Mouse (Mus musculus) liver, adult 2 months (tissue): ENCODE results near the gene Them4. TPM values are rescaled to one million over a fixed set of nuclear protein-coding genes. Genes with fewer than 3 reads are reported as not detected.
A peak's percentile ranks its signal among the peaks of the same experiment; 100 is the strongest.

ENCODE experiments used
- DNase-seq: peaks from one replicate; pipeline ENCODE4 v3.0.0-alpha.2; 2011; ENCODE audit warnings: low read depth, low spot score; ENCODE audit errors: extremely low read depth
- H3K27ac ChIP-seq: fragments of 200-500 bp; replicated peaks from 2 replicates; pipeline ENCODE4 v1.5.1; 2012; ENCODE audit warnings: low read depth, mild to moderate bottlenecking, control low read depth, inconsistent platforms, low read length; ENCODE audit not compliant: insufficient read depth
- H3K27me3 ChIP-seq: fragments of 200-500 bp; 2 replicates; pipeline ENCODE4 v1.6.1; 2012; ENCODE audit warnings: mild to moderate bottlenecking, moderate library complexity, low read length, inconsistent platforms; ENCODE audit not compliant: control insufficient read depth, insufficient read depth
- H3K36me3 ChIP-seq: fragments of 200-500 bp; 2 replicates; pipeline ENCODE4 v1.6.1; 2012; ENCODE audit warnings: low read length, inconsistent platforms; ENCODE audit not compliant: control insufficient read depth, insufficient read depth
- H3K4me1 ChIP-seq: fragments of 200-500 bp; 2 replicates; pipeline ENCODE4 v1.6.1; 2011; ENCODE audit warnings: low read length; ENCODE audit not compliant: control insufficient read depth, insufficient read depth
- H3K4me3 ChIP-seq: fragments of 200-500 bp; 2 replicates; pipeline ENCODE4 v1.5.1; 2011; ENCODE audit warnings: low read depth, mild to moderate bottlenecking, control low read depth, low read length, moderate library complexity; ENCODE audit not compliant: insufficient read depth
- H3K79me2 ChIP-seq: fragments of 200-500 bp; 2 replicates; pipeline ENCODE4 v1.6.1; 2012; ENCODE audit warnings: inconsistent platforms, mild to moderate bottlenecking, low read length, moderate library complexity; ENCODE audit not compliant: control insufficient read depth, insufficient read depth
- H3K9ac ChIP-seq: fragments of 200-500 bp; 2 replicates; pipeline ENCODE4 v1.6.1; 2012; ENCODE audit warnings: low read depth, mild to moderate bottlenecking, control low read depth, inconsistent platforms, low read length
- CTCF ChIP-seq: fragments of 200-500 bp; IDR thresholded peaks from 2 replicates; pipeline ENCODE4 v1.5.1; 2011; ENCODE audit warnings: low read depth, low read length, control low read depth
- POLR2A ChIP-seq: fragments of 200-500 bp; IDR thresholded peaks from 2 replicates; pipeline ENCODE4 v1.6.1; 2011; ENCODE audit warnings: low read length, control low read depth; ENCODE audit not compliant: insufficient read depth; ENCODE audit errors: extremely low read depth
- WGBS: fragments of 180-500 bp; shearing (Covaris S2); methylation state at CpG from one replicate; pipeline ENCODE4 v1.1.7; 2018; 5-methylcytosine and 5-hydroxymethylcytosine counted together
- polyA plus RNA-seq: library from polyadenylated mRNA; depleted of rRNA; stranded (reverse); fragments of >200 nt; gene quantifications from 2 replicates; pipeline ENCODE4 v1.2.3, GENCODE M21; 2012
- total RNA-seq: library from RNA; depleted of rRNA; stranded (reverse); fragments of >200 nt; gene quantifications from 2 replicates; pipeline ENCODE4 v1.2.3, GENCODE M21; 2014

Gene Them4
- total and polyA plus RNA-seq, 2 experiments = 3.9 to 15.6 TPM

GRCm38 (mm10) chr3:94362138-94362537 lies 52.2 kb downstream of the Them4 start, which contains the start of gene C2cd4d:
Gene C2cd4d, plus strand, starts transcription at chr3:94362438.
- Histone ChIP-seq H3K79me2 (no peaks in the 10 kb centered on the region), H3K9ac (peak within 1 kb of the TSS; percentile 84), H3K27me3 (no peaks in the 10 kb centered on the region), H3K27ac (peak within 1 kb of the TSS; percentile 61), H3K4me3 (peak within 1 kb of the TSS; percentile 59), H3K36me3 (no peaks in the 10 kb centered on the region), H3K4me1 (peaks cover 12% of the 10 kb centered on the region)
- no peak for TF ChIP-seq POLR2A
- TF ChIP-seq CTCF = no peak
- 91% methylated on average over 7 of the region's 7 CpGs for WGBS
- no peak for DNase-seq

- Histone ChIP-seq H3K27me3 (no peaks in the 10 kb centered on the region), H3K36me3 (no peaks in the 10 kb centered on the region), H3K9ac (peak overlapping the region; percentile 84), H3K4me1 (peaks cover 17% of the 10 kb centered on the region), H3K27ac (peak overlapping the region; percentile 61), H3K79me2 (no peaks in the 10 kb centered on the region), H3K4me3 (peak overlapping the region; percentile 59)
- WGBS = 3% methylated on average over 97 of the region's 97 CpGs
- DNase-seq = peak; percentile 67
- TF ChIP-seq CTCF = no peak
- TF ChIP-seq POLR2A = 0 out of 2 replicates have a peak, but pooled peaks have one; percentile 7
Measured at GRCm38 (mm10) chr3:94363291-94364153, 53.6 kb downstream of the Them4 start.

- Histone ChIP-seq H3K27me3 (no peaks in the 10 kb centered on the region), H3K36me3 (no peaks in the 10 kb centered on the region), H3K27ac (peak overlapping the region; percentile 61; the same call in 1 of the 2 replicates), H3K4me1 (peaks cover 17% of the 10 kb centered on the region), H3K79me2 (no peaks in the 10 kb centered on the region), H3K4me3 (peak overlapping the region; percentile 59; the same call in 1 of the 2 replicates), H3K9ac (peak overlapping the region; percentile 84)
- 25% methylated on average over 23 of the region's 23 CpGs for WGBS
- TF ChIP-seq CTCF (no peak), POLR2A (no peak)
- DNase-seq = no peak
Measured at GRCm38 (mm10) chr3:94364154-94364526, 54.3 kb downstream of the Them4 start.

GRCm38 (mm10) chr3:94366761-94367160 lies 56.9 kb downstream of the Them4 start:
- H3K79me2 ChIP-seq = no peaks in the 10 kb centered on the region
- WGBS = 4% methylated on average over 3 of the region's 3 CpGs
- H3K9ac ChIP-seq = 0 out of 2 replicates have a peak overlapping the region, but pooled peaks have one; percentile 19
- no peaks in the 10 kb centered on the region for H3K36me3 ChIP-seq
- TF ChIP-seq POLR2A (no peak), CTCF (peak; percentile 77)
- H3K27me3 ChIP-seq = no peaks in the 10 kb centered on the region
- H3K4me1 ChIP-seq = peaks cover 18% of the 10 kb centered on the region
- no peak overlapping the region for H3K27ac ChIP-seq
- DNase-seq = peak; percentile 95
- no peak overlapping the region for H3K4me3 ChIP-seq

- WGBS = 21% methylated on average over 6 of the region's 6 CpGs
- Histone ChIP-seq H3K4me1 (peaks cover 22% of the 10 kb centered on the region), H3K4me3 (no peak overlapping the region), H3K79me2 (no peaks in the 10 kb centered on the region), H3K27me3 (no peaks in the 10 kb centered on the region), H3K9ac (peak overlapping the region; percentile 36), H3K36me3 (no peaks in the 10 kb centered on the region), H3K27ac (peak overlapping the region; percentile 97)
- TF ChIP-seq POLR2A (no peak), CTCF (no peak)
- DNase-seq = peak; percentile 96
Measured at GRCm38 (mm10) chr3:94367511-94367910, 57.6 kb downstream of the Them4 start.
